ENCODE assay signal across 8 mouse cellular contexts in the genomic region with DNA sequence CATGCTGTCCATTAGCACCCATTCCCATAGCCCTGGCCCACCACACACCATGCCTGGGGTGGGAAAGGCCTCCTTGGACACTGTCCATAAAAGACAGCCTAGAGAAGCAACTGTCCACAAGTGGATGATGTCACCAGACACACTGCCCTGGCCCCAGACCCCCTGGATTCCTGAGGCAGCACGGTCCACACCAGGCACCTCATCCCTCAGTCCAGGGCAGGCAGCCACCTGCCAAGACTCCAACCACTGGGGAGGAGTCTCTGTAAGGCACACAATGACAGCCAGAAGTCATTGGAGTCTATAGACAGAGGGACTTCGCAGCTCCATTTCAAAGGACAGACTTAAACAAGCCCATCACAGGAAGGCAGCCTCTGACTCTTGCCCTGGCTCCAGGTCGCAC. TPM values are rescaled to one million over a fixed set of nuclear protein-coding genes. Genes with fewer than 3 reads are reported as not detected.
DNase-seq lines count a peak whose midpoint lies in the region; ATAC-seq and TF ChIP-seq lines count a peak whose summit lies in the region.
"Had no signal": no experiment of that assay in that cellular context is flagged by ENCODE, and none has a peak within 500 bp of the region (broad histone marks: within the 10 kb centered on the region; RNA-seq: fewer than 3 reads in every experiment).

No protein-coding gene starts in this region.

- H3K4me2 ChIP-seq in kidney, embryonic 14.5 days (replicated peaks; ENCODE audit: low read depth, low read length) = peak overlapping the region; percentile 80
- peak overlapping the region; percentile 79 for H3K4me2 ChIP-seq in forebrain, postnatal 0 days (ENCODE audit: low read depth)
- 0 out of 2 replicates have a peak overlapping the region, but pooled peaks have one; percentile 97 for H3K4me2 ChIP-seq in midbrain, embryonic 12.5 days (replicated peaks)

- H3K9ac ChIP-seq in kidney, embryonic 14.5 days (ENCODE audit: low read depth, low read length) = no peak overlapping the region
- H3K9ac ChIP-seq in forebrain, postnatal 0 days = peak overlapping the region; percentile 80
- no peak overlapping the region for H3K9ac ChIP-seq in midbrain, embryonic 12.5 days (replicated peaks)

- H3K4me3 ChIP-seq in kidney, embryonic 14.5 days (ENCODE audit: low read length) = peak overlapping the region; percentile 65
- peak overlapping the region; percentile 89 for H3K4me3 ChIP-seq in embryonic facial prominence, embryonic 10.5 days
- peak overlapping the region; percentile 67 for H3K4me3 ChIP-seq in forebrain, postnatal 0 days (ENCODE audit: low read depth, low read length)
- no peak overlapping the region for H3K4me3 ChIP-seq in midbrain, embryonic 12.5 days
- H3K4me3 ChIP-seq: myocyte had no signal

- TF ChIP-seq CTCF in forebrain, postnatal 0 days (IDR thresholded peaks at IDR 0.05; ENCODE audit: low read depth) = no peak

- H3K27me3 ChIP-seq in kidney, embryonic 14.5 days (ENCODE audit: control insufficient read depth, insufficient read depth, low read length) = peaks cover 7% of the 10 kb centered on the region
- peaks cover 44% of the 10 kb centered on the region for H3K27me3 ChIP-seq in embryonic facial prominence, embryonic 10.5 days (replicated peaks; ENCODE audit: low read depth, poor library complexity, severe bottlenecking)
- H3K27me3 ChIP-seq in forebrain, postnatal 0 days (ENCODE audit: insufficient read depth, low read length) = no peaks in the 10 kb centered on the region
- peaks cover 34% of the 10 kb centered on the region for H3K27me3 ChIP-seq in midbrain, embryonic 12.5 days

- no peak for DNase-seq in kidney, adult 8-10 months
- DNase-seq in embryonic facial prominence, embryonic 10.5 days (ENCODE audit: low spot score) = no peak
- DNase-seq in forebrain, postnatal 0 days = no peak
- DNase-seq in natural killer cell, adult 2 months (ENCODE audit: low spot score in 2 of 2) = no peak
- no peak for DNase-seq in ovary, postnatal 10 days (ENCODE audit: low spot score)

- peaks cover 10% of the 10 kb centered on the region for H3K4me1 ChIP-seq in kidney, embryonic 14.5 days (ENCODE audit: control insufficient read depth, insufficient read depth, low read length)
- H3K4me1 ChIP-seq in embryonic facial prominence, embryonic 10.5 days = peaks cover 33% of the 10 kb centered on the region
- peaks cover 27% of the 10 kb centered on the region for H3K4me1 ChIP-seq in forebrain, postnatal 0 days (ENCODE audit: insufficient read depth)
- peaks cover 19% of the 10 kb centered on the region for H3K4me1 ChIP-seq in midbrain, embryonic 12.5 days

- ATAC-seq in kidney, embryonic 14.5 days (ENCODE audit: low FRiP score, low TSS enrichment) = no peak
- no peak for ATAC-seq in forebrain, postnatal 0 days
- ATAC-seq in midbrain, embryonic 12.5 days (ENCODE audit: low FRiP score, low read depth) = no peak

- 60% methylated on average over 3 of the region's 3 CpGs for WGBS in kidney, embryonic 14.5 days
- WGBS in embryonic facial prominence, embryonic 10.5 days = 66% methylated on average over 3 of the region's 3 CpGs
- WGBS in forebrain, postnatal 0 days = 70% methylated on average over 3 of the region's 3 CpGs
- WGBS in midbrain, embryonic 12.5 days = 70% methylated on average over 3 of the region's 3 CpGs

- H3K36me3 ChIP-seq in kidney, embryonic 14.5 days (ENCODE audit: control insufficient read depth, insufficient read depth, low read length) = no peaks in the 10 kb centered on the region
- no peaks in the 10 kb centered on the region for H3K36me3 ChIP-seq in embryonic facial prominence, embryonic 10.5 days (replicated peaks)
- no peaks in the 10 kb centered on the region for H3K36me3 ChIP-seq in forebrain, postnatal 0 days (ENCODE audit: insufficient read depth)
- no peaks in the 10 kb centered on the region for H3K36me3 ChIP-seq in midbrain, embryonic 12.5 days

- no peaks in the 10 kb centered on the region for H3K9me3 ChIP-seq in kidney, embryonic 14.5 days (ENCODE audit: control insufficient read depth, low read length)
- H3K9me3 ChIP-seq in embryonic facial prominence, embryonic 10.5 days = no peaks in the 10 kb centered on the region
- no peaks in the 10 kb centered on the region for H3K9me3 ChIP-seq in forebrain, postnatal 0 days (ENCODE audit: low read length)
- H3K9me3 ChIP-seq in midbrain, embryonic 12.5 days = no peaks in the 10 kb centered on the region

- H3K27ac ChIP-seq in kidney, embryonic 14.5 days (ENCODE audit: low read depth, low read length) = no peak overlapping the region
- H3K27ac ChIP-seq in embryonic facial prominence, embryonic 10.5 days (replicated peaks) = no peak overlapping the region
- no peak overlapping the region for H3K27ac ChIP-seq in forebrain, postnatal 0 days (ENCODE audit: low read depth, low read length)
- H3K27ac ChIP-seq in midbrain, embryonic 12.5 days (replicated peaks) = no peak overlapping the region

RNA-seq across cellular contexts. Expression of gene Sema4d, which starts 1.9 kb away (rescaled TPM):
- 11.3 and 20.2 TPM in 2 replicates for polyA plus RNA-seq in kidney, embryonic 14.5 days (2014; fragmentation: Nextera tagmentation; extraction: Ambion mirVana)
- 6.8 and 7.8 TPM in 2 replicates for polyA plus RNA-seq in embryonic facial prominence, embryonic 10.5 days (2016; fragmentation: Nextera tagmentation; extraction: Ambion mirVana)
- total RNA-seq in forebrain, postnatal 0 days (2014; rRNA removed) = 10.2 and 16.5 TPM in 2 replicates
- 9.8 and 14.2 TPM in 2 replicates for polyA plus RNA-seq in forebrain, postnatal 0 days (2015; fragmentation: Nextera tagmentation; extraction: Ambion mirVana)
- polyA plus RNA-seq in midbrain, embryonic 12.5 days (2016; fragmentation: Nextera tagmentation; extraction: Ambion mirVana) = 4.9 and 6.6 TPM in 2 replicates

RNA-seq across cellular contexts. Expression of gene Gadd45g, which starts 54.9 kb away (rescaled TPM):
- 26.6 and 29.0 TPM in 2 replicates for polyA plus RNA-seq in kidney, embryonic 14.5 days (2014; fragmentation: Nextera tagmentation; extraction: Ambion mirVana)
- polyA plus RNA-seq in embryonic facial prominence, embryonic 10.5 days (2016; fragmentation: Nextera tagmentation; extraction: Ambion mirVana) = 61.5 and 75.2 TPM in 2 replicates
- total RNA-seq in forebrain, postnatal 0 days (2014; rRNA removed) = 13.8 and 13.9 TPM in 2 replicates
- polyA plus RNA-seq in forebrain, postnatal 0 days (2015; fragmentation: Nextera tagmentation; extraction: Ambion mirVana) = 34.3 and 35.1 TPM in 2 replicates
- polyA plus RNA-seq in midbrain, embryonic 12.5 days (2016; fragmentation: Nextera tagmentation; extraction: Ambion mirVana) = 333 and 354 TPM in 2 replicates
